Mouse (Mus musculus) liver, embryonic 14.5 days (tissue): ENCODE data around the gene Rin3.

Source experiments
- CTCF ChIP-seq: IDR thresholded peaks from 2 replicates; pipeline ENCODE4 v1.5.1; 2016; ENCODE audit warnings: antibody characterized with exemption, low read depth, control low read depth
- EP300 ChIP-seq: IDR thresholded peaks from 2 replicates; pipeline ENCODE4 v1.6.1; 2016; ENCODE audit warnings: antibody characterized with exemption, low read depth

GRCm38 (mm10) chr12:102330731-102331130 is 47.9 kb downstream of the Rin3 start:
- TF ChIP-seq CTCF (no peak), EP300 (no peak)
